Mouse (Mus musculus) ES-Bruce4 (cell line): ENCODE measurements around the gene Cntnap2. TPM values are rescaled to one million over a fixed set of nuclear protein-coding genes. Genes with fewer than 3 reads are reported as not detected.
A peak's percentile ranks its signal among the peaks of the same experiment; 100 is the strongest.

Experiments used
- H3K27ac ChIP-seq: 2 replicates; pipeline ENCODE4 v1.5.1; 2012; ENCODE audit warnings: low read length, inconsistent platforms; ENCODE audit not compliant: insufficient read depth
- H3K27me3 ChIP-seq: 2 replicates; pipeline ENCODE4 v1.6.1; 2012; ENCODE audit warnings: mild to moderate bottlenecking, low read length, inconsistent platforms; ENCODE audit not compliant: control insufficient read depth, poor library complexity, insufficient read depth, severe bottlenecking
- H3K36me3 ChIP-seq: 2 replicates; pipeline ENCODE4 v1.6.1; 2012; ENCODE audit warnings: inconsistent platforms, mild to moderate bottlenecking, low read length, moderate library complexity; ENCODE audit not compliant: control insufficient read depth, poor library complexity, insufficient read depth, severe bottlenecking
- H3K4me1 ChIP-seq: one replicate; pipeline ENCODE4 v1.8.1; 2011; ENCODE audit warnings: low read length; ENCODE audit not compliant: control insufficient read depth, insufficient read depth
- H3K4me3 ChIP-seq: 2 replicates; pipeline ENCODE4 v1.5.1; 2011; ENCODE audit warnings: low read depth, mild to moderate bottlenecking, low read length
- H3K9ac ChIP-seq: 2 replicates; pipeline ENCODE4 v1.6.1; 2012; ENCODE audit warnings: low read depth, mild to moderate bottlenecking, inconsistent platforms; ENCODE audit not compliant: poor library complexity, severe bottlenecking
- H3K9me3 ChIP-seq: replicated peaks from 2 replicates; pipeline ENCODE4 v1.6.1; 2012; ENCODE audit warnings: mild to moderate bottlenecking, low read length, inconsistent platforms; ENCODE audit not compliant: control insufficient read depth, poor library complexity, insufficient read depth, severe bottlenecking
- CTCF ChIP-seq: IDR thresholded peaks from one replicate; pipeline ENCODE4 v1.8.1; 2011; ENCODE audit warnings: low read depth, low read length
- EP300 ChIP-seq: IDR thresholded peaks from 2 replicates; pipeline ENCODE4 v1.6.1; 2011; ENCODE audit warnings: low read depth, low read length; ENCODE audit not compliant: insufficient read depth
- POLR2A ChIP-seq: IDR thresholded peaks from one replicate; pipeline ENCODE4 v1.8.1; 2011; ENCODE audit warnings: low read length; ENCODE audit not compliant: insufficient read depth
- polyA plus RNA-seq: library from polyadenylated mRNA; stranded (reverse); fragments of >200 nt; gene quantifications from 2 replicates; pipeline ENCODE4 v1.2.4, GENCODE M21; 2011; ENCODE audit warnings: low read depth; ENCODE audit not compliant: missing spikeins, insufficient read depth, insufficient read length

The Cntnap2 gene
- polyA plus RNA-seq, 1 experiment, result 4.8 TPM

GRCm38 (mm10) chr6:47317253-47317652 is 2258.1 kb downstream of the Cntnap2 start:
- Histone ChIP-seq H3K4me3 (no peak overlapping the region), H3K36me3 (no peaks in the 10 kb centered on the region), H3K4me1 (peaks cover 2% of the 10 kb centered on the region), H3K9me3 (no peaks in the 10 kb centered on the region), H3K9ac (no peak overlapping the region), H3K27ac (no peak overlapping the region), H3K27me3 (no peaks in the 10 kb centered on the region)
- no peak for TF ChIP-seq POLR2A
- no peak for TF ChIP-seq EP300
- TF ChIP-seq CTCF, result no peak

- peak overlapping the region; percentile 66 for H3K27ac ChIP-seq
- no peaks in the 10 kb centered on the region for H3K9me3 ChIP-seq
- no peak overlapping the region for H3K4me3 ChIP-seq
- peaks cover 2% of the 10 kb centered on the region for H3K4me1 ChIP-seq
- H3K9ac ChIP-seq, result 0 out of 2 replicates have a peak overlapping the region, but pooled peaks have one; percentile 4
- TF ChIP-seq EP300 (0 out of 2 replicates have a peak, but pooled peaks have one; percentile 11), CTCF (no peak), POLR2A (no peak)
- H3K36me3 ChIP-seq, result no peaks in the 10 kb centered on the region
- no peaks in the 10 kb centered on the region for H3K27me3 ChIP-seq
Observed at GRCm38 (mm10) chr6:47318705-47319104, 2259.5 kb downstream of the Cntnap2 start.

GRCm38 (mm10) chr6:47319309-47319983 is 2260.3 kb downstream of the Cntnap2 start:
- Histone ChIP-seq H3K9me3 (no peaks in the 10 kb centered on the region), H3K27ac (peak overlapping the region; percentile 85), H3K9ac (no peak overlapping the region), H3K36me3 (no peaks in the 10 kb centered on the region), H3K4me1 (peaks cover 2% of the 10 kb centered on the region), H3K27me3 (no peaks in the 10 kb centered on the region), H3K4me3 (no peak overlapping the region)
- peak; percentile 87 for TF ChIP-seq EP300
- no peak for TF ChIP-seq CTCF
- TF ChIP-seq POLR2A, result no peak

GRCm38 (mm10) chr6:47323169-47323835 is 2264.1 kb downstream of the Cntnap2 start:
- no peaks in the 10 kb centered on the region for H3K27me3 ChIP-seq
- peaks cover 2% of the 10 kb centered on the region for H3K4me1 ChIP-seq
- no peak overlapping the region for H3K27ac ChIP-seq
- TF ChIP-seq EP300, result no peak
- H3K9ac ChIP-seq, result no peak overlapping the region
- H3K4me3 ChIP-seq, result no peak overlapping the region
- H3K36me3 ChIP-seq, result no peaks in the 10 kb centered on the region
- no peaks in the 10 kb centered on the region for H3K9me3 ChIP-seq

- no peaks in the 10 kb centered on the region for H3K27me3 ChIP-seq
- H3K4me1 ChIP-seq, result peaks cover under 1% of the 10 kb centered on the region
- TF ChIP-seq EP300, result no peak
- TF ChIP-seq CTCF, result no peak
- no peak for TF ChIP-seq POLR2A
- H3K4me3 ChIP-seq, result no peak overlapping the region
- no peaks in the 10 kb centered on the region for H3K36me3 ChIP-seq
- H3K9ac ChIP-seq, result no peak overlapping the region
- H3K27ac ChIP-seq, result no peak overlapping the region
- no peaks in the 10 kb centered on the region for H3K9me3 ChIP-seq
Observed at GRCm38 (mm10) chr6:47323886-47324285, 2264.7 kb downstream of the Cntnap2 start.

GRCm38 (mm10) chr6:47328281-47328680 is 2269.1 kb downstream of the Cntnap2 start:
- Histone ChIP-seq H3K4me3 (no peak overlapping the region), H3K9ac (no peak overlapping the region), H3K9me3 (no peaks in the 10 kb centered on the region), H3K4me1 (no peaks in the 10 kb centered on the region), H3K27me3 (no peaks in the 10 kb centered on the region), H3K36me3 (no peaks in the 10 kb centered on the region), H3K27ac (no peak overlapping the region)
- TF ChIP-seq EP300, result peak; percentile 63
- no peak for TF ChIP-seq CTCF
- TF ChIP-seq POLR2A, result no peak
